Mouse (Mus musculus) bone marrow, adult 2 months (tissue): Measurements from ENCODE around the gene A630095N17Rik. TPM values are rescaled to one million over a fixed set of nuclear protein-coding genes. Genes with fewer than 3 reads are reported as not detected.

Experiments
- H3K27ac ChIP-seq: fragments of 200-500 bp; 2 replicates; pipeline ENCODE4 v1.5.1; 2012; ENCODE audit warnings: low read depth, mild to moderate bottlenecking, control low read depth, inconsistent platforms, low read length; ENCODE audit not compliant: control insufficient read depth, poor library complexity, insufficient read depth
- H3K4me1 ChIP-seq: fragments of 200-500 bp; 2 replicates; pipeline ENCODE4 v1.6.1; 2011; ENCODE audit warnings: low read length; ENCODE audit not compliant: control insufficient read depth, insufficient read depth
- H3K4me3 ChIP-seq: fragments of 200-500 bp; replicated peaks from 2 replicates; pipeline ENCODE3; 2011; ENCODE audit warnings: mild to moderate bottlenecking, low read depth, low read length, control low read depth; ENCODE audit not compliant: control insufficient read depth
- CTCF ChIP-seq: fragments of 200-500 bp; IDR thresholded peaks from 2 replicates; pipeline ENCODE4 v1.5.1; 2011; ENCODE audit warnings: low read length, control low read depth; ENCODE audit not compliant: control insufficient read depth, insufficient read depth
- POLR2A ChIP-seq: fragments of 200-500 bp; IDR thresholded peaks from 2 replicates; pipeline ENCODE4 v1.6.1; 2011; ENCODE audit warnings: low read depth, mild to moderate bottlenecking, control low read depth, low read length, borderline replicate concordance; ENCODE audit not compliant: control insufficient read depth
- WGBS: fragments of 180-500 bp; shearing (Covaris S2); methylation state at CpG from one replicate; pipeline ENCODE4 v1.1.7; 2018; 5-methylcytosine and 5-hydroxymethylcytosine counted together
- polyA plus RNA-seq: library from polyadenylated mRNA; stranded (reverse); fragments of >200 nt; gene quantifications from 2 replicates; pipeline ENCODE4 v1.2.4, GENCODE M21; 2011; ENCODE audit warnings: low replicate concordance; ENCODE audit not compliant: missing spikeins, insufficient read depth, insufficient read length

A630095N17Rik gene
- polyA plus RNA-seq, 1 experiment = not detected

DNA sequence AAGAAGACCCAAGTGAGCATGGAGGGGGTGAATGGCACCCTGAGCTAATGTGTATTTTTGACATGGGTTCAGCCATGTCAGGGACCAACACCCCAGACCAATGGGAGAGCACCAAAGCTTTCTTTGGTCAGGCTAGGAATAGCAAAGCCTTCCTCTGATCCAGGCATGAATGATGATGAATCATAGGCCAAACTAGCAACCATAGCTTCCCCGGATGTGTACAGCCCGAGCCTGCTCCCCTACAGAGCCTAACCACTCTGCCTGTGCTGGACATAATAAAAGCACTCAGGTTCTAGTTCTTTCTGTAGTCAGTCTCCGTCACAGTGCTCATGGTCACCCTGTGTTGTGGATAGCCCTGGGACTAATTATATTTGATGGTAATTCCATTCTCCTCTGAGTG lies 10.4 kb downstream of the A630095N17Rik start:
- H3K4me3 ChIP-seq = no peak overlapping the region
- peaks cover 4% of the 10 kb centered on the region; the same call in 1 of the 2 replicates for H3K4me1 ChIP-seq
- no peak for TF ChIP-seq POLR2A
- TF ChIP-seq CTCF = no peak
- no peak overlapping the region for H3K27ac ChIP-seq
- 58% methylated on average over 3 of the region's 3 CpGs for WGBS

DNA sequence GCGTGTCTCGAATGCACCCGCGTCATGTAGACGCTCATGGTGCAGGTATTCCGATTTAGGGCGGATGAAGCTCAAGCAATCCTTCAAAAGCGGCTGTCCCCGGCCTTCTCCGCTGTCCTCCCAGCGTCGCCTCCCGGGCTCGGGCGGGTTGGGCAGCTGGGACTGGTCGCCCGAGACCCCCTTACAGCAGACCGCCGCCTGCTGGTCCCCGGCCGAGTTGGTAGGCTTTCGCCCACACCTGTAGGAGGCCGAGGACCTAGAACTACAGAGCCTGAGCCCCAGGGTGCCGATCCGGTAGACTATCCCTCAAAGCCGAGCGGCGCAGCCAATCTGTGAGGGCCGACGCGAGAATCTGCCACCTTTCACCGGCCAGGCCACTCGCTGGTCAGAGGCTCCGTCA lies 12.4 kb downstream of the A630095N17Rik start, which contains the start of gene Tuba4a:
Gene Tuba4a (minus strand): TSS at position 335 of the 400 bp plus-strand sequence.
- Histone ChIP-seq H3K4me3 (peak within 1 kb of the TSS; percentile 98), H3K27ac (peak within 1 kb of the TSS; percentile 94), H3K4me1 (peaks cover 12% of the 10 kb centered on the region)
- 6% methylated on average over 34 of the region's 34 CpGs for WGBS
- TF ChIP-seq CTCF (peak; percentile 30; the same call in 1 of the 2 replicates), POLR2A (no peak)

DNA sequence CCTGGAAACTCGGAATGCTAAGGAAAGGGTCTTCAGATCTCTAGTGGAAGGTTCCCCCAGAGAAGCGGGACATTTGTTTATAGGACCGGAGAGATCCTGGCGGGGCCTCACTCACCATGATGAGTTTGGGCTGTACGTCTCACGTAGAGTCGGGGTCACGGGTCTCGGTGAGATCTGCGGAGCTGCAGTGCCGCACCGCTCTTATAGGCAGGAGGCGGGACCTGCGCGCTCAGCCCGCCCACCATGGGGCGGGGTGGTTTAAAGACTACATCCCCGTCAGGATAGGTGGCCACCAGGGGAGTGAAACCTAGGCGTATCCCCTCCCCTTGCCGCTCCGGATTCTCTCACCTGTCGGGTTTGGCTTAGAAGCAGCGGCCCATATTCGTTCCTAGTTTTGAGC lies 12.8 kb downstream of the A630095N17Rik start:
- TF ChIP-seq POLR2A = peak; percentile 100
- TF ChIP-seq CTCF = peak; percentile 44
- peaks cover 12% of the 10 kb centered on the region for H3K4me1 ChIP-seq

DNA sequence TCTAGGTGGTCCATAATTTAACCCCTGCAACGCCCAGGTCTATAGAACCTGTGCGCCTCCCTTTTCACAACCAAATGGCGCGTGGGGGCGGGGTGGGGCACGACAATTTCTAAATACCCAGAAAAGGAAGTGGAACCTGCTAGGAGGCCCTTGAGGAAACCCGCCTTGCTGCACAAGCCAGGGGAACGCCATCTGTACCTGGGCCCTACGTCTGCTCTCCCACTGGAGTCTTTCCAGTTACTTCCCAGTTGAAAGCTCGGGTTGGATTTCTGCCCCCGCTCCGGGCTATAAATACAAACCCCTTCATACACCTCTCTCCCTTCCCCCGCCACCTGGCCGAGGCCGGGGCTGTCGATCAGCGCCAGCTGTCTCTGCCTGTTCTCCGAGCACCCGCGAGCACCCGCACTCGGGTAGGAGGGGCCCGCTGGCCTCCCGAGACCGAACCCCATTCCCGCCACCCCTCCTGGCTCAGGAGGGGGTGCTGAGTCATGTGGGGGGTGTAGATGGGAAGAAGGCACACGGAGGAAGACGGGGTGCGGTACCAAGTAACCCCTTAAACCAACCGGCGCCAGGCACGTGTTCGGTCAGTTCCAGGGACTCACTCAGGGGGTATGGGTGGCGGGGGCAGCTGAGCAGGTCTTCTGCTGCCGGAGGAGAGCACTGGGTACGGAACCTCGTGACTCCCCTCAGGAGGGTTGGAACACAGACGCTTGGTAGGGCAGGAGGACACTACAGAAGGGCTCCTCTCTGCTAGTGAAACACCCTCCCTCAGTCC lies 13.5 kb downstream of the A630095N17Rik start:
- under 1% methylated on average over 38 of the region's 38 CpGs for WGBS
- TF ChIP-seq CTCF (no peak), POLR2A (peak; percentile 43; the same call in 1 of the 2 replicates)
- Histone ChIP-seq H3K4me1 (peaks cover 15% of the 10 kb centered on the region), H3K4me3 (peak overlapping the region; percentile 98), H3K27ac (peak overlapping the region; percentile 94)

More for the DNA sequence above, 12.8 kb downstream of the A630095N17Rik start:
- under 1% methylated on average over 24 of the region's 24 CpGs for WGBS
- H3K4me3 ChIP-seq = peak overlapping the region; percentile 98
- H3K27ac ChIP-seq = peak overlapping the region; percentile 94

DNA sequence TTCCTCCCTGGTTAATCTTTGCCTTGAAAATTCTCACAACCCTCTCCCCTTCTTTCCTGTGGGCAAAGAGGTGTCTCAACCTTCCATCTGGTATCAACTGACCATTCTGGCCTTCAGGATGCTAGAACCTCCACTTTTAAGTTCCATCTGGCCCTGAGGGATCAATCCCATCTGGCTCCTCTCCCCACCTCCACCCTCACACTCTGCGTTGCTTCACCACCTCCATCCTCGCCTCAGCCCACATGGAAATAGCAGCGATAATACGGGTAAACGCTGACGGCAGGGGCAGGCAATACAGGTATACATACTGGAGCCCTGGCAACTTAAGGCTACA lies 14.0 kb downstream of the A630095N17Rik start:
- Histone ChIP-seq H3K27ac (peak overlapping the region; percentile 94), H3K4me1 (peaks cover 15% of the 10 kb centered on the region), H3K4me3 (peak overlapping the region; percentile 98)
- TF ChIP-seq CTCF (no peak), POLR2A (no peak)
- under 1% methylated on average over 6 of the region's 6 CpGs for WGBS

DNA sequence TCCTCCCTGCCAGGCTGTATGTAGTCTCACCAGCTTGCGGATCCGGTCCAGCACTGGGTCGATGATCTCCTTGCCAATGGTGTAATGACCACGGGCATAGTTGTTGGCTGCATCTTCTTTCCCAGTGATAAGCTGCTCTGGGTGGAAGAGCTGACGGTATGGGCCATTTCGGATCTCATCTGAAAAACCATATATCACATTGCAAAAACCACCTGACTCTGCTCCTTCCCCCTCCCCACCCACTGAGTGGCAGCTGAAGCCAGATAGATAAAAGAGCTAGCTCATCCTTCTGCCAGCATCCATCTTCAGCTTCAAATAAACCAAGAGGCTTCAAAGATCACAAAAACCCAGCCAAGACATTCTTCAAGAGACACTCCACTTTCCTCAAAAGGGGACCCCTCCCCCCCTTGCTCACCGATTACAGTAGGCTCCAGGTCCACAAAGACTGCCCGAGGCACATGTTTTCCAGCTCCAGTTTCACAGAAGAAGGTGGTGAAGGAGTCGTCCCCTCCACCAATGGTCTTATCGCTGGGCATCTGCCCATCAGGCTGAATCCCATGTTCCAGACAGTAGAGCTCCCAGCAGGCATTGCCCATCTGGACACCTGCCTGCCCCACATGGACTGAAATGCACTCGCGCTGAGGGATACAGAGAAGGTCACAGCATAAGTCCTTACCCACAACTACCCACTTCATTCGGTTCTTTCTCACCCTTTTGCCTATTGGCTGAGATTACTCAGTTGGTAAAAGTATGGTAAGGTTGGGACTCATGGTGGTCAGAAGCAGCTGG lies 14.9 kb downstream of the A630095N17Rik start:
- H3K27ac ChIP-seq = peak overlapping the region; percentile 93
- TF ChIP-seq CTCF (no peak), POLR2A (peak; percentile 35; the same call in 1 of the 2 replicates)
- H3K4me3 ChIP-seq = peak overlapping the region; percentile 98
- peaks cover 15% of the 10 kb centered on the region for H3K4me1 ChIP-seq
- 24% methylated on average over 13 of the region's 13 CpGs for WGBS

DNA sequence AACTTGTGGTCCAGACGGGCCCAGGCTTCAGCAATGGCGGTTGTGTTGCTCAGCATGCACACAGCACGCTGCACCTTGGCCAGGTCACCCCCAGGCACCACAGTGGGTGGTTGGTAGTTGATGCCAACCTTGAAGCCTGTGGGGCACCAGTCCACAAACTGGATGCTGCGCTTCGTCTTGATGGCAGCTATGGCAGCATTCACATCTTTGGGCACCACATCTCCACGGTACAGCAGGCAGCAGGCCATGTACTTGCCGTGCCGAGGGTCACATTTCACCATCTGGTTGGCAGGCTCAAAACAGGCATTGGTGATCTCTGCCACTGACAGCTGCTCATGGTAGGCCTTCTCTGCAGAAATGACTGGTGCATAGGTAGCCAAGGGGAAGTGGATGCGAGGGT lies 16.1 kb downstream of the A630095N17Rik start:
- WGBS = 59% methylated on average over 9 of the region's 9 CpGs
- TF ChIP-seq CTCF (no peak), POLR2A (no peak)
- Histone ChIP-seq H3K4me3 (peak overlapping the region; percentile 98), H3K27ac (peak overlapping the region; percentile 93), H3K4me1 (peaks cover 19% of the 10 kb centered on the region)

DNA sequence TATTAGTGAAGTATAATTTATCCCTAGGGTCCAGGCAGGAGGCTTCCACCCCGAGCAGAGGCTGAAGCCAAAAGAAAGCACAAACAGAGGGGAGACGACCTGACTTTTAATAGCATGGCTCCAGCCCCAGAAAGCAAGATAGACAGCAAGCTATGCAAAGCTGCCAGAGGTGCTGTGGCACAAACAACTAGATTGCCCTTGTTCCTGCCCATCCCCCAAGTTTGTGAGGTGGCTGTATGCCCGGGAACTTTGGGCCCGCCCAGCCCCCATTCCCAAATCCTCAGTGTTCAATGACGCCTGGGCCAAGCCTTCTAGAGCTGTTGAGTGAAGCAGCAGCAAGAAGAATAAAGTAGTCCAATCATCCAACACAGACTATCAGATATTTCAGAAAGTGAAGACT lies 17.0 kb downstream of the A630095N17Rik start:
- peak overlapping the region; percentile 38 for H3K4me3 ChIP-seq
- peaks cover 19% of the 10 kb centered on the region for H3K4me1 ChIP-seq
- 21% methylated on average over 5 of the region's 5 CpGs for WGBS
- H3K27ac ChIP-seq = peak overlapping the region; percentile 61
- TF ChIP-seq POLR2A (no peak), CTCF (no peak)
